Mouse (Mus musculus): ENCODE measurements around the gene Babam2. TPM values are rescaled to one million over a fixed set of nuclear protein-coding genes. Genes with fewer than 3 reads are reported as not detected.

Gene Babam2
- polyA plus RNA-seq, 1 experiment: 92.8 TPM

DNA sequence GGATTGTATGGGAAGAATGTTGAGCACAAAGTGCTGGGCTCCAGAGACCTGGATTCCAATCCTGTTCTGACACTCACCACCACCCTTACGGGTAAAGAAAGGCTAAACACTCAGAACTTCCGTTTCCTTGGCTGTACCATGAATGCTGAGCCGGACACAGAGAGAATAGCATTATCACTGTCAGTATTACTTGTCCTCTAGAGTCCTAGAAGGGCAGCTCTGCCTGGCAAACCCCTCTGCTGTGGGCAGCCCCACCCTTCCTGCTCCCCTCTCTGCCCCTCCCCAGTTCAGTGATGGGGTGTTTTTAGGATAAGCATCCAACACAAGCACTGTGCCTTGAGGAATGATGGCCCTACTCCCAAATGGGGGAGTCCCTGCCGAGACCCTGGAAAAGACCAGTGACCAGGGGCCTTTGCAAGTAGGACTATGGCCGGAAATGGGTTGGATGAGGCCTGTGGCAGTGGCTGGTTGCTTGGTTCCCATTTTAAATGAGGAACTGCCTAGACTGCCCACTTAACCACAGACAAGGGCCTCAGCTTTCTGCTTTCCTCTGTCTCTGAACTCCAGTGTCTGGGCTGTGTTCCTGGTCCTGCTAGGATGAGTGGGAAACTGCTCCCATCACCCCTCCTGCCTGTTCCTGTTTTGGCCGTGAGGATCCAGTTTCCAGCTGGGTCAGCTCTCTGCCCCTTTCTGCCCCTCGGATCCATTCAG, 414.9 kb downstream of the Babam2 start:
- Histone ChIP-seq H3K27ac (ENCODE audit: insufficient read depth, low read length) (no peak overlapping the region), H3K9ac (ENCODE audit: low read depth, poor library complexity, severe bottlenecking) (no peak overlapping the region), H3K36me3 (ENCODE audit: control insufficient read depth, insufficient read depth, low read length, poor library complexity, severe bottlenecking) (no peaks in the 10 kb centered on the region), H3K4me1 (ENCODE audit: control insufficient read depth, insufficient read depth, low read length) (no peaks in the 10 kb centered on the region), H3K4me3 (ENCODE audit: low read depth, low read length) (no peak overlapping the region), H3K27me3 (ENCODE audit: control insufficient read depth, insufficient read depth, low read length, poor library complexity, severe bottlenecking) (no peaks in the 10 kb centered on the region), H3K9me3 (replicated peaks; ENCODE audit: control insufficient read depth, insufficient read depth, low read length, poor library complexity, severe bottlenecking) (no peaks in the 10 kb centered on the region)
- TF ChIP-seq CTCF (IDR thresholded peaks at IDR 0.05; ENCODE audit: low read depth, low read length): no peak
- TF ChIP-seq EP300 (IDR thresholded peaks at IDR 0.05; ENCODE audit: insufficient read depth, low read depth, low read length): no peak
- TF ChIP-seq POLR2A (IDR thresholded peaks at IDR 0.05; ENCODE audit: insufficient read depth, low read length): no peak

GRCm38 (mm10) chr5:32120901-32121376, 423.5 kb downstream of the Babam2 start:
- Histone ChIP-seq H3K9ac (ENCODE audit: low read depth, poor library complexity, severe bottlenecking) (no peak overlapping the region), H3K27ac (ENCODE audit: insufficient read depth, low read length) (no peak overlapping the region), H3K27me3 (ENCODE audit: control insufficient read depth, insufficient read depth, low read length, poor library complexity, severe bottlenecking) (no peaks in the 10 kb centered on the region), H3K9me3 (replicated peaks; ENCODE audit: control insufficient read depth, insufficient read depth, low read length, poor library complexity, severe bottlenecking) (no peaks in the 10 kb centered on the region), H3K36me3 (ENCODE audit: control insufficient read depth, insufficient read depth, low read length, poor library complexity, severe bottlenecking) (no peaks in the 10 kb centered on the region), H3K4me3 (ENCODE audit: low read depth, low read length) (0 out of 2 replicates have a peak overlapping the region, but pooled peaks have one; percentile 9), H3K4me1 (ENCODE audit: control insufficient read depth, insufficient read depth, low read length) (no peaks in the 10 kb centered on the region)
- TF ChIP-seq EP300 (IDR thresholded peaks at IDR 0.05; ENCODE audit: insufficient read depth, low read depth, low read length) (no peak), POLR2A (IDR thresholded peaks at IDR 0.05; ENCODE audit: insufficient read depth, low read length) (no peak), CTCF (IDR thresholded peaks at IDR 0.05; ENCODE audit: low read depth, low read length) (no peak)

- H3K27me3 ChIP-seq (ENCODE audit: control insufficient read depth, insufficient read depth, low read length, poor library complexity, severe bottlenecking): no peaks in the 10 kb centered on the region
- H3K36me3 ChIP-seq (ENCODE audit: control insufficient read depth, insufficient read depth, low read length, poor library complexity, severe bottlenecking): no peaks in the 10 kb centered on the region
- TF ChIP-seq POLR2A (IDR thresholded peaks at IDR 0.05; ENCODE audit: insufficient read depth, low read length) (no peak), EP300 (IDR thresholded peaks at IDR 0.05; ENCODE audit: insufficient read depth, low read depth, low read length) (no peak), CTCF (IDR thresholded peaks at IDR 0.05; ENCODE audit: low read depth, low read length) (no peak)
- no peak overlapping the region for H3K4me3 ChIP-seq (ENCODE audit: low read depth, low read length)
- H3K9ac ChIP-seq (ENCODE audit: low read depth, poor library complexity, severe bottlenecking): no peak overlapping the region
- no peaks in the 10 kb centered on the region for H3K9me3 ChIP-seq (replicated peaks; ENCODE audit: control insufficient read depth, insufficient read depth, low read length, poor library complexity, severe bottlenecking)
- no peaks in the 10 kb centered on the region for H3K4me1 ChIP-seq (ENCODE audit: control insufficient read depth, insufficient read depth, low read length)
- H3K27ac ChIP-seq (ENCODE audit: insufficient read depth, low read length): no peak overlapping the region
Measured at GRCm38 (mm10) chr5:32121936-32122335, 424.5 kb downstream of the Babam2 start.

DNA sequence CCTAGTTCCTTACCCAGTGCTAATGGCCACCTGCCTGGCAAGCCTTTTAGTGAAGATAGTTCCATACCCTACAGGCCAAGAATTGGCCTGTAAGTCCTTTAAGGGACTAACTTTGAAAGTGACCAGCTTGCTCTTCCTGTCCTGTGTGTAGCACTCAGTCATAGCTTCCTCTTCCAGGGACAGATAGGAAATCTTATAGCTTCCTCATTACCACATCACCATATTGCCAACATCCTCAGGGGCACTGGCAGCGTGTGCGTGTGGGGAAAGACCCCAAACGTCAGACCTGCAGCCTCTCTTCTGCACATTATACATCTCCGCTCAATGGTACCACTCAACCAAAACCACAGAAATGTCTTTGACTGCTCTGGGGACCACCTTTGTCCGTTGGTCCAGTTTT, 424.9 kb downstream of the Babam2 start:
- no peaks in the 10 kb centered on the region for H3K27me3 ChIP-seq (ENCODE audit: control insufficient read depth, insufficient read depth, low read length, poor library complexity, severe bottlenecking)
- H3K27ac ChIP-seq (ENCODE audit: insufficient read depth, low read length): no peak overlapping the region
- no peaks in the 10 kb centered on the region for H3K36me3 ChIP-seq (ENCODE audit: control insufficient read depth, insufficient read depth, low read length, poor library complexity, severe bottlenecking)
- TF ChIP-seq POLR2A (IDR thresholded peaks at IDR 0.05; ENCODE audit: insufficient read depth, low read length): no peak
- TF ChIP-seq EP300 (IDR thresholded peaks at IDR 0.05; ENCODE audit: insufficient read depth, low read depth, low read length): no peak
- TF ChIP-seq CTCF (IDR thresholded peaks at IDR 0.05; ENCODE audit: low read depth, low read length): no peak
- no peak overlapping the region for H3K9ac ChIP-seq (ENCODE audit: low read depth, poor library complexity, severe bottlenecking)
- H3K9me3 ChIP-seq (replicated peaks; ENCODE audit: control insufficient read depth, insufficient read depth, low read length, poor library complexity, severe bottlenecking): no peaks in the 10 kb centered on the region
- no peaks in the 10 kb centered on the region for H3K4me1 ChIP-seq (ENCODE audit: control insufficient read depth, insufficient read depth, low read length)
- H3K4me3 ChIP-seq (ENCODE audit: low read depth, low read length): no peak overlapping the region

- no peak for TF ChIP-seq POLR2A (IDR thresholded peaks at IDR 0.05; ENCODE audit: insufficient read depth, low read length)
- no peak for TF ChIP-seq EP300 (IDR thresholded peaks at IDR 0.05; ENCODE audit: insufficient read depth, low read depth, low read length)
- no peak for TF ChIP-seq CTCF (IDR thresholded peaks at IDR 0.05; ENCODE audit: low read depth, low read length)
- no peak overlapping the region for H3K27ac ChIP-seq (ENCODE audit: insufficient read depth, low read length)
- no peaks in the 10 kb centered on the region for H3K4me1 ChIP-seq (ENCODE audit: control insufficient read depth, insufficient read depth, low read length)
- no peak overlapping the region for H3K4me3 ChIP-seq (ENCODE audit: low read depth, low read length)
- no peaks in the 10 kb centered on the region for H3K36me3 ChIP-seq (ENCODE audit: control insufficient read depth, insufficient read depth, low read length, poor library complexity, severe bottlenecking)
- H3K27me3 ChIP-seq (ENCODE audit: control insufficient read depth, insufficient read depth, low read length, poor library complexity, severe bottlenecking): no peaks in the 10 kb centered on the region
- H3K9me3 ChIP-seq (replicated peaks; ENCODE audit: control insufficient read depth, insufficient read depth, low read length, poor library complexity, severe bottlenecking): no peaks in the 10 kb centered on the region
- H3K9ac ChIP-seq (ENCODE audit: low read depth, poor library complexity, severe bottlenecking): no peak overlapping the region
Measured at GRCm38 (mm10) chr5:32124957-32125356, 427.5 kb downstream of the Babam2 start.

DNA sequence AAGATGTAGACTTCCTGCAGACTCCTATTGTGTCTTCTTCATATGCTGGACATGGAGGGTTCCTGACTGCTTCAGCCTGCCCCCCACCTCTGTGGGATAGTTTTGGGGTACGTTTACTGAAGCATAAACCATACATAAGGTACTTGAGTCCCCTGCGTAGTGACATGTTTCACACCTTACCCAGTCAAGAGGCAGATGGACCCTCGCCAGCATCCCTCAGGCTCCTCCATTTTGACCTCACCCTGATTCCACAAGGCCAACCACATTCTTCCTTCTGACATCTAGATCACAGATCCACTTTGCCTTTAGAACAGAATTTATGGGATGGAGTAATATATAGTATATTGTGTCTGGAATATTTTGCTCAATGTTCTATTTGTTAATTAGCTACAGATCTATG, 429.7 kb downstream of the Babam2 start:
- no peak overlapping the region for H3K9ac ChIP-seq (ENCODE audit: low read depth, poor library complexity, severe bottlenecking)
- H3K4me3 ChIP-seq (ENCODE audit: low read depth, low read length): no peak overlapping the region
- no peak overlapping the region for H3K27ac ChIP-seq (ENCODE audit: insufficient read depth, low read length)
- H3K36me3 ChIP-seq (ENCODE audit: control insufficient read depth, insufficient read depth, low read length, poor library complexity, severe bottlenecking): no peaks in the 10 kb centered on the region
- H3K4me1 ChIP-seq (ENCODE audit: control insufficient read depth, insufficient read depth, low read length): no peaks in the 10 kb centered on the region
- TF ChIP-seq EP300 (IDR thresholded peaks at IDR 0.05; ENCODE audit: insufficient read depth, low read depth, low read length) (no peak), POLR2A (IDR thresholded peaks at IDR 0.05; ENCODE audit: insufficient read depth, low read length) (no peak), CTCF (IDR thresholded peaks at IDR 0.05; ENCODE audit: low read depth, low read length) (no peak)
- H3K27me3 ChIP-seq (ENCODE audit: control insufficient read depth, insufficient read depth, low read length, poor library complexity, severe bottlenecking): no peaks in the 10 kb centered on the region; the same call in 1 of the 2 replicates
- no peaks in the 10 kb centered on the region for H3K9me3 ChIP-seq (replicated peaks; ENCODE audit: control insufficient read depth, insufficient read depth, low read length, poor library complexity, severe bottlenecking)
